In genomic region chr7:111080876-111081275, GRCm38 (mm10) we compare ENCODE assay signal across 8 mouse cellular contexts. TPM values are rescaled to one million over a fixed set of nuclear protein-coding genes. Genes with fewer than 3 reads are reported as not detected.
DNase-seq lines count a peak whose midpoint lies in the region; ATAC-seq and TF ChIP-seq lines count a peak whose summit lies in the region.
"Had no signal": no experiment of that assay in that cellular context is flagged by ENCODE, and none has a peak within 500 bp of the region (broad histone marks: within the 10 kb centered on the region; RNA-seq: fewer than 3 reads in every experiment).

No protein-coding gene starts in this region.

- TF ChIP-seq CTCF in stomach, postnatal 0 days (IDR thresholded peaks at IDR 0.05; ENCODE audit: low read depth) = no peak

- peaks cover 60% of the 10 kb centered on the region for H3K36me3 ChIP-seq in megakaryocyte, embryonic 14.5 days (replicated peaks; ENCODE audit: low read length)
- H3K36me3 ChIP-seq in forebrain, embryonic 13.5 days (ENCODE audit: poor library complexity, severe bottlenecking) = peaks cover 57% of the 10 kb centered on the region
- peaks cover 52% of the 10 kb centered on the region for H3K36me3 ChIP-seq in liver, embryonic 11.5 days (ENCODE audit: control insufficient read depth, insufficient read depth, low read length)
- H3K36me3 ChIP-seq in stomach, postnatal 0 days (ENCODE audit: control insufficient read depth, insufficient read depth, low read length) = peaks cover 26% of the 10 kb centered on the region

- peak overlapping the region; percentile 74 for H3K4me2 ChIP-seq in forebrain, embryonic 13.5 days
- H3K4me2 ChIP-seq in liver, embryonic 11.5 days = peak overlapping the region; percentile 90
- H3K4me2 ChIP-seq in stomach, postnatal 0 days (replicated peaks; ENCODE audit: low read depth) = peak overlapping the region; percentile 70

- no peaks in the 10 kb centered on the region for H3K9me3 ChIP-seq in megakaryocyte, embryonic 14.5 days
- no peaks in the 10 kb centered on the region for H3K9me3 ChIP-seq in forebrain, embryonic 13.5 days (replicated peaks)
- no peaks in the 10 kb centered on the region for H3K9me3 ChIP-seq in liver, embryonic 11.5 days (ENCODE audit: control insufficient read depth, low read length)
- H3K9me3 ChIP-seq in stomach, postnatal 0 days (ENCODE audit: control insufficient read depth, low read length) = no peaks in the 10 kb centered on the region

- no peaks in the 10 kb centered on the region for H3K27me3 ChIP-seq in megakaryocyte, embryonic 14.5 days (replicated peaks)
- no peaks in the 10 kb centered on the region for H3K27me3 ChIP-seq in forebrain, embryonic 13.5 days
- H3K27me3 ChIP-seq in liver, embryonic 11.5 days (replicated peaks; ENCODE audit: control insufficient read depth, insufficient read depth, low read length) = no peaks in the 10 kb centered on the region
- H3K27me3 ChIP-seq in stomach, postnatal 0 days (ENCODE audit: control insufficient read depth, insufficient read depth, low read length) = no peaks in the 10 kb centered on the region

- intact Hi-C loops in left cerebral cortex, postnatal 14 days (cut with DNase I) = no loop called here

- WGBS in forebrain, embryonic 13.5 days = 89% methylated on average over 3 of the region's 3 CpGs
- WGBS in liver, embryonic 11.5 days = 85% methylated on average over 3 of the region's 3 CpGs
- 49% methylated on average over 3 of the region's 3 CpGs for WGBS in stomach, postnatal 0 days

- no peak for ATAC-seq in megakaryocyte, adult 5-6 weeks (ENCODE audit: poor library complexity, severe bottlenecking)
- ATAC-seq in forebrain, embryonic 13.5 days = no peak
- no peak for ATAC-seq in liver, embryonic 11.5 days (replicated peaks; ENCODE audit: low FRiP score)
- ATAC-seq in stomach, postnatal 0 days (ENCODE audit: low FRiP score, low TSS enrichment) = no peak
- no peak for ATAC-seq in CD4-positive, CD25-positive, alpha-beta regulatory T cell, adult 4 months

- DNase-seq in liver, embryonic 11.5 days (ENCODE audit: low spot score) = no peak
- DNase-seq in stomach, postnatal 0 days (ENCODE audit: low spot score) = no peak
- DNase-seq in left cerebral cortex, postnatal 14 days (ENCODE audit: low spot score in 2 of 2) = no peak
- DNase-seq: adrenal gland, postnatal 36 days had no signal

- H3K27ac ChIP-seq in forebrain, embryonic 13.5 days = peak overlapping the region; percentile 100; the same call in 1 of the 2 replicates
- H3K27ac ChIP-seq in liver, embryonic 11.5 days (ENCODE audit: low read depth, low read length) = no peak overlapping the region; the same call in 1 of the 2 replicates
- H3K27ac ChIP-seq in stomach, postnatal 0 days (replicated peaks) = no peak overlapping the region

- H3K4me3 ChIP-seq in megakaryocyte, embryonic 14.5 days (replicated peaks) = peak overlapping the region; percentile 97
- H3K4me3 ChIP-seq in forebrain, embryonic 13.5 days = peak overlapping the region; percentile 98
- peak overlapping the region; percentile 100 for H3K4me3 ChIP-seq in liver, embryonic 11.5 days (ENCODE audit: low read depth, low read length)
- peak overlapping the region; percentile 99 for H3K4me3 ChIP-seq in stomach, postnatal 0 days (ENCODE audit: low read depth, low read length)

- H3K4me1 ChIP-seq in megakaryocyte, embryonic 14.5 days = peaks cover 27% of the 10 kb centered on the region
- H3K4me1 ChIP-seq in forebrain, embryonic 13.5 days = peaks cover 30% of the 10 kb centered on the region
- H3K4me1 ChIP-seq in liver, embryonic 11.5 days (replicated peaks; ENCODE audit: control insufficient read depth, insufficient read depth, low read length) = peaks cover 19% of the 10 kb centered on the region
- H3K4me1 ChIP-seq in stomach, postnatal 0 days (replicated peaks; ENCODE audit: control insufficient read depth, insufficient read depth) = 0 out of 2 replicates have a peak, but pooled peaks cover 3% of the 10 kb centered on the region

- no peak for TF ChIP-seq EP300 in stomach, postnatal 0 days (optimal IDR thresholded peaks at IDR 0.05)

- H3K9ac ChIP-seq in forebrain, embryonic 13.5 days = peak overlapping the region; percentile 100
- peak overlapping the region; percentile 100 for H3K9ac ChIP-seq in liver, embryonic 11.5 days (ENCODE audit: low read depth, low read length)
- peak overlapping the region; percentile 100; the same call in 1 of the 2 replicates for H3K9ac ChIP-seq in stomach, postnatal 0 days (ENCODE audit: low read length)

RNA-seq across cellular contexts. Expression of gene Eif4g2, which starts 2.0 kb away (rescaled TPM):
- 352 and 517 TPM in 2 replicates for polyA plus RNA-seq in megakaryocyte, embryonic 14.5 days (2012; ENCODE audit: insufficient read depth, low replicate concordance)
- 804 and 868 TPM in 2 replicates for total RNA-seq in megakaryocyte, adult 5-6 weeks (2015)
- total RNA-seq in megakaryocyte, adult 5-6 weeks (2017) = 448 and 663 TPM in 2 replicates
- polyA plus RNA-seq in forebrain, embryonic 13.5 days (2015; fragmentation: Nextera tagmentation; extraction: Ambion mirVana) = 1,138 and 1,216 TPM in 2 replicates
- 1,063 and 1,240 TPM in 2 replicates for polyA plus RNA-seq in liver, embryonic 11.5 days (2014; fragmentation: Nextera tagmentation; extraction: Ambion mirVana)
- 295 and 312 TPM in 2 replicates for polyA plus RNA-seq in stomach, postnatal 0 days (2015; fragmentation: Nextera tagmentation; extraction: Ambion mirVana)
- total RNA-seq in left cerebral cortex, postnatal 14 days (2021) = 100 to 1,000 TPM; 725 to 796 TPM
- 100 to 1,000 TPM; 830 to 908 TPM for polyA plus RNA-seq in CD4-positive, CD25-positive, alpha-beta regulatory T cell, adult 4 months (2017; shearing (Covaris generic))

RNA-seq across cellular contexts. Expression of gene Ctr9, which starts 52.1 kb away (rescaled TPM):
- 1.0 and 10.6 TPM in 2 replicates for polyA plus RNA-seq in megakaryocyte, embryonic 14.5 days (2012; ENCODE audit: insufficient read depth, low replicate concordance)
- 14.7 and 33.9 TPM in 2 replicates for total RNA-seq in megakaryocyte, adult 5-6 weeks (2015)
- total RNA-seq in megakaryocyte, adult 5-6 weeks (2017) = 47.0 and 48.3 TPM in 2 replicates
- 89.4 and 89.8 TPM in 2 replicates for polyA plus RNA-seq in forebrain, embryonic 13.5 days (2015; fragmentation: Nextera tagmentation; extraction: Ambion mirVana)
- polyA plus RNA-seq in liver, embryonic 11.5 days (2014; fragmentation: Nextera tagmentation; extraction: Ambion mirVana) = 53.6 and 58.3 TPM in 2 replicates
- 22.4 and 26.4 TPM in 2 replicates for polyA plus RNA-seq in stomach, postnatal 0 days (2015; fragmentation: Nextera tagmentation; extraction: Ambion mirVana)
- 10 to 100 TPM; 42.5 to 48.1 TPM for total RNA-seq in left cerebral cortex, postnatal 14 days (2021)
- 10 to 100 TPM; 39.0 to 49.5 TPM for polyA plus RNA-seq in CD4-positive, CD25-positive, alpha-beta regulatory T cell, adult 4 months (2017; shearing (Covaris generic))
